Mouse (Mus musculus): ENCODE measurements around the gene Pik3ap1.

- no peak for TF ChIP-seq CTCF (IDR thresholded peaks at IDR 0.05; ENCODE audit: extremely low read depth, insufficient read depth, insufficient read length, insufficient replicate concordance)
- TF ChIP-seq POLR2A (IDR thresholded peaks at IDR 0.05; ENCODE audit: low read depth, low read length) = no peak
Measured at GRCm38 (mm10) chr19:41323813-41324212, 61.1 kb downstream of the Pik3ap1 start.

All from spleen, adult 2 months (tissue).